Mouse (Mus musculus) liver, embryonic 16.5 days (tissue): Measurements from ENCODE around the gene Rab4a. TPM values are rescaled to one million over a fixed set of nuclear protein-coding genes. Genes with fewer than 3 reads are reported as not detected.

Experiments
- ATAC-seq: fragments of 200-750 bp; cut with Nextera tagmentation; 2 replicates; pipeline ENCODE4 v1.8.0; 2017; ENCODE audit warnings: low read depth, mild to moderate bottlenecking, moderate number of reproducible peaks, moderate library complexity
- H3K27ac ChIP-seq: fragments of 300-500 bp; sonication (generic); 2 replicates; pipeline ENCODE4 v1.5.1; 2014; ENCODE audit warnings: mild to moderate bottlenecking, low read length
- H3K27me3 ChIP-seq: fragments of 300-500 bp; sonication (generic); 2 replicates; pipeline ENCODE4 v1.6.1; 2014; ENCODE audit warnings: low read depth, low read length, mixed read lengths; ENCODE audit not compliant: control insufficient read depth, insufficient read depth
- H3K36me3 ChIP-seq: fragments of 300-500 bp; sonication (generic); 2 replicates; pipeline ENCODE4 v1.6.1; 2014; ENCODE audit warnings: mild to moderate bottlenecking; ENCODE audit not compliant: control insufficient read depth, insufficient read depth
- H3K4me1 ChIP-seq: fragments of 300-500 bp; sonication (generic); 2 replicates; pipeline ENCODE4 v1.6.1; 2014; ENCODE audit warnings: low read depth, low read length, mixed read lengths; ENCODE audit not compliant: control insufficient read depth
- H3K4me2 ChIP-seq: fragments of 300-500 bp; sonication (generic); 2 replicates; pipeline ENCODE4 v1.6.1; 2014; ENCODE audit warnings: low read depth, low read length, mixed read lengths
- H3K4me3 ChIP-seq: fragments of 300-500 bp; sonication (generic); 2 replicates; pipeline ENCODE4 v1.5.1; 2014; ENCODE audit warnings: low read depth, mild to moderate bottlenecking, low read length
- H3K9ac ChIP-seq: fragments of 300-500 bp; sonication (generic); 2 replicates; pipeline ENCODE4 v1.6.1; 2014; ENCODE audit warnings: low read depth, low read length
- H3K9me3 ChIP-seq: fragments of 300-500 bp; sonication (generic); replicated peaks from 2 replicates; pipeline ENCODE4 v1.6.1; 2016; ENCODE audit warnings: low read length; ENCODE audit not compliant: control insufficient read depth
- WGBS: fragments of 180-500 bp; shearing (Covaris S2); extraction: QIAGEN DNeasy Blood & Tissue Kit; methylation state at CpG from one replicate; pipeline ENCODE4 v1.1.7; 2014; ENCODE audit not compliant: insufficient replicate concordance; 5-methylcytosine and 5-hydroxymethylcytosine counted together
- polyA plus RNA-seq: library from polyadenylated mRNA; unstranded; fragments of >200 nt; fragmentation: Nextera tagmentation; extraction: Ambion mirVana; gene quantifications from 2 replicates; pipeline ENCODE4 v1.2.1, GENCODE M21; 2015

The Rab4a gene
- polyA plus RNA-seq, 1 experiment from 2014 or later = 37.8 TPM

- no peak overlapping the region for H3K4me2 ChIP-seq
- H3K36me3 ChIP-seq = peaks cover 5% of the 10 kb centered on the region; the same call in 1 of the 2 replicates
- H3K27ac ChIP-seq = no peak overlapping the region
- 74% methylated on average over 9 of the region's 9 CpGs for WGBS
- ATAC-seq = no peak
- peaks cover 21% of the 10 kb centered on the region for H3K4me1 ChIP-seq
- H3K9me3 ChIP-seq = no peaks in the 10 kb centered on the region
- no peaks in the 10 kb centered on the region for H3K27me3 ChIP-seq
- no peak overlapping the region for H3K9ac ChIP-seq
- H3K4me3 ChIP-seq = no peak overlapping the region
Measured at GRCm38 (mm10) chr8:123826001-123826400, 20.2 kb downstream of the Rab4a start.

- H3K27ac ChIP-seq = no peak overlapping the region
- no peak overlapping the region for H3K4me3 ChIP-seq
- H3K4me2 ChIP-seq = no peak overlapping the region
- no peak overlapping the region for H3K9ac ChIP-seq
- no peak for ATAC-seq
- WGBS = 82% methylated on average over 7 of the region's 7 CpGs
- peaks cover 5% of the 10 kb centered on the region; the same call in 1 of the 2 replicates for H3K36me3 ChIP-seq
- H3K27me3 ChIP-seq = no peaks in the 10 kb centered on the region
- no peaks in the 10 kb centered on the region for H3K9me3 ChIP-seq
- peaks cover 15% of the 10 kb centered on the region for H3K4me1 ChIP-seq
Measured at GRCm38 (mm10) chr8:123826758-123827157, 21.0 kb downstream of the Rab4a start.

GRCm38 (mm10) chr8:123827523-123827922, 21.7 kb downstream of the Rab4a start:
- Histone ChIP-seq H3K9ac (no peak overlapping the region), H3K27me3 (no peaks in the 10 kb centered on the region), H3K9me3 (no peaks in the 10 kb centered on the region), H3K4me1 (peaks cover 12% of the 10 kb centered on the region), H3K4me3 (no peak overlapping the region), H3K4me2 (no peak overlapping the region), H3K36me3 (peaks cover 7% of the 10 kb centered on the region), H3K27ac (no peak overlapping the region)
- 82% methylated on average over 13 of the region's 13 CpGs for WGBS
- ATAC-seq = no peak

- H3K4me3 ChIP-seq = no peak overlapping the region
- H3K4me2 ChIP-seq = no peak overlapping the region
- no peak for ATAC-seq
- H3K9ac ChIP-seq = no peak overlapping the region
- peaks cover 25% of the 10 kb centered on the region for H3K36me3 ChIP-seq
- no peaks in the 10 kb centered on the region for H3K9me3 ChIP-seq
- H3K4me1 ChIP-seq = no peaks in the 10 kb centered on the region
- no peaks in the 10 kb centered on the region for H3K27me3 ChIP-seq
- WGBS = 87% methylated on average over 4 of the region's 4 CpGs
- H3K27ac ChIP-seq = no peak overlapping the region
Measured at GRCm38 (mm10) chr8:123832757-123833156, 27.0 kb downstream of the Rab4a start.

GRCm38 (mm10) chr8:123835451-123835850, 29.7 kb downstream of the Rab4a start:
- WGBS = 62% methylated on average over 9 of the region's 9 CpGs
- no peaks in the 10 kb centered on the region for H3K27me3 ChIP-seq
- H3K9me3 ChIP-seq = no peaks in the 10 kb centered on the region
- no peak overlapping the region for H3K4me2 ChIP-seq
- H3K36me3 ChIP-seq = peaks cover 25% of the 10 kb centered on the region
- H3K9ac ChIP-seq = no peak overlapping the region
- no peak overlapping the region for H3K4me3 ChIP-seq
- 0 out of 2 replicates have a peak, but pooled peaks have one; percentile 42 for ATAC-seq
- H3K4me1 ChIP-seq = no peaks in the 10 kb centered on the region
- no peak overlapping the region for H3K27ac ChIP-seq

- no peaks in the 10 kb centered on the region for H3K27me3 ChIP-seq
- H3K4me2 ChIP-seq = no peak overlapping the region
- WGBS = 83% methylated on average over 6 of the region's 6 CpGs
- no peak overlapping the region for H3K9ac ChIP-seq
- H3K27ac ChIP-seq = no peak overlapping the region
- no peak overlapping the region for H3K4me3 ChIP-seq
- no peaks in the 10 kb centered on the region for H3K9me3 ChIP-seq
- no peaks in the 10 kb centered on the region for H3K4me1 ChIP-seq
- no peak for ATAC-seq
- H3K36me3 ChIP-seq = peaks cover 25% of the 10 kb centered on the region
Measured at GRCm38 (mm10) chr8:123836354-123836753, 30.6 kb downstream of the Rab4a start.

GRCm38 (mm10) chr8:123838496-123838895, 32.7 kb downstream of the Rab4a start:
- 69% methylated on average over 9 of the region's 9 CpGs for WGBS
- no peak for ATAC-seq

GRCm38 (mm10) chr8:123840578-123841345, 35.0 kb downstream of the Rab4a start:
- Histone ChIP-seq H3K27ac (no peak overlapping the region), H3K9me3 (no peaks in the 10 kb centered on the region), H3K4me1 (no peaks in the 10 kb centered on the region), H3K27me3 (no peaks in the 10 kb centered on the region), H3K4me3 (no peak overlapping the region), H3K9ac (no peak overlapping the region), H3K4me2 (no peak overlapping the region), H3K36me3 (peaks cover 5% of the 10 kb centered on the region; the same call in 1 of the 2 replicates)
- 82% methylated on average over 15 of the region's 15 CpGs for WGBS
- no peak for ATAC-seq

More at GRCm38 (mm10) chr8:123838496-123838895, 32.7 kb downstream of the Rab4a start:
- H3K9ac ChIP-seq = no peak overlapping the region
- H3K36me3 ChIP-seq = peaks cover 13% of the 10 kb centered on the region
- H3K4me2 ChIP-seq = no peak overlapping the region
- no peaks in the 10 kb centered on the region for H3K9me3 ChIP-seq
- no peaks in the 10 kb centered on the region for H3K4me1 ChIP-seq
- no peaks in the 10 kb centered on the region for H3K27me3 ChIP-seq
- H3K4me3 ChIP-seq = no peak overlapping the region
- H3K27ac ChIP-seq = no peak overlapping the region

- H3K27ac ChIP-seq = no peak overlapping the region
- H3K4me2 ChIP-seq = no peak overlapping the region
- no peak for ATAC-seq
- peaks cover 5% of the 10 kb centered on the region; the same call in 1 of the 2 replicates for H3K36me3 ChIP-seq
- H3K9ac ChIP-seq = no peak overlapping the region
- H3K4me3 ChIP-seq = no peak overlapping the region
- H3K9me3 ChIP-seq = no peaks in the 10 kb centered on the region
- WGBS = 89% methylated on average over 12 of the region's 12 CpGs
- no peaks in the 10 kb centered on the region for H3K4me1 ChIP-seq
- no peaks in the 10 kb centered on the region for H3K27me3 ChIP-seq
Measured at GRCm38 (mm10) chr8:123842086-123842485, 36.3 kb downstream of the Rab4a start.
